In the genomic region with DNA sequence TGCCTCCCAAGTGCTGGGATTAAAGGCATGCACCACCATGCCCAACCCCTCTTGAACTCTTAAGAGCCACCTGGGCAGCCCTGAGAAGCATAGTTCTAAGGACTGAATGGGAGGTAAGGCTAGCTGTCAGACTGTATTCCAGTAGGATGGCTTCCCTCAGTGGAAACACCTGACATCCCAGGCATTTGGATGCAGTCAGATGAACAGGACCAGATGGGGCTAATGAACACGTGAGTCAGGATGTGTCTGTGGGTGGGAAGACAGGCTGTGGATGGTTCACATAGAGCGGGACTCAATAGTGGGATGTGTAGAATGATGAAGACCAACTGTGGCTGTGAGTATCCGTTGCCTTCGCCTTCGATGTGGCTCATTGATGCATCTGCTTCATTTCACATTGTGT, we compare ENCODE assay signal across 27 mouse cellular contexts.
A peak's percentile ranks its signal among the peaks of the same experiment; 100 is the strongest.
DNase-seq lines count a peak whose midpoint lies in the region; ATAC-seq lines count a peak whose summit lies in the region.
"Had no signal": no experiment of that assay in that cellular context is flagged by ENCODE, and none has a peak within 500 bp of the region (broad histone marks: within the 10 kb centered on the region; RNA-seq: fewer than 3 reads in every experiment).

No protein-coding gene starts in this region.

- no peak overlapping the region for H3K27ac ChIP-seq in heart, embryonic 11.5 days (ENCODE audit: low read depth, low read length)
- H3K27ac ChIP-seq in hindbrain, embryonic 12.5 days = no peak overlapping the region
- H3K27ac ChIP-seq: forebrain, embryonic 12.5 days; gastrocnemius, adult 2 months; hindbrain, embryonic 10.5 days; macrophage; neural tube, embryonic 13.5 days had no signal

- H3K9ac ChIP-seq in heart, embryonic 11.5 days (ENCODE audit: low read depth, low read length) = no peak overlapping the region
- no peak overlapping the region for H3K9ac ChIP-seq in hindbrain, embryonic 12.5 days
- H3K9ac ChIP-seq: forebrain, embryonic 12.5 days; heart, embryonic 12.5 days; liver, postnatal 0 days; neural tube, embryonic 13.5 days had no signal

- WGBS in heart, embryonic 11.5 days (ENCODE audit: insufficient replicate concordance) = 81% methylated on average over 5 of the region's 5 CpGs
- 89% methylated on average over 5 of the region's 5 CpGs for WGBS in hindbrain, embryonic 12.5 days

- peaks cover 25% of the 10 kb centered on the region for H3K4me1 ChIP-seq in heart, embryonic 11.5 days (ENCODE audit: control insufficient read depth, insufficient read depth, low read length)
- H3K4me1 ChIP-seq in hindbrain, embryonic 12.5 days = no peaks in the 10 kb centered on the region
- H3K4me1 ChIP-seq: forebrain, embryonic 12.5 days; neural tube, embryonic 13.5 days had no signal

- no peaks in the 10 kb centered on the region for H3K27me3 ChIP-seq in heart, embryonic 11.5 days (ENCODE audit: control insufficient read depth, insufficient read depth, low read length)
- H3K27me3 ChIP-seq in hindbrain, embryonic 12.5 days = no peaks in the 10 kb centered on the region
- H3K27me3 ChIP-seq: forebrain, embryonic 12.5 days; heart, embryonic 12.5 days; neural tube, embryonic 13.5 days had no signal

- no peaks in the 10 kb centered on the region for H3K9me3 ChIP-seq in heart, embryonic 11.5 days (replicated peaks; ENCODE audit: control insufficient read depth, low read length)
- H3K9me3 ChIP-seq in hindbrain, embryonic 12.5 days (replicated peaks) = no peaks in the 10 kb centered on the region
- H3K9me3 ChIP-seq: forebrain, embryonic 12.5 days; heart, embryonic 12.5 days; hindbrain, embryonic 10.5 days; neural tube, embryonic 13.5 days had no signal

- peak; percentile 82 for DNase-seq in heart, adult 11 months
- DNase-seq in layer of hippocampus, adult 11-12 months (ENCODE audit: low spot score) = peak; percentile 28
- DNase-seq in layer of hippocampus, postnatal 25 days (ENCODE audit: extremely low spot score in 1 of 2, low spot score in 1 of 2) = no peak
- DNase-seq in brain, adult 2 months (ENCODE audit: low read depth, low spot score) = peak; percentile 53
- peak; percentile 26 to 30 for DNase-seq in layer of hippocampus, postnatal 36 days
- DNase-seq: adrenal gland, postnatal 14 days; cerebellum, adult 9-10 months; gastrocnemius, adult 2 months; kidney, postnatal 4 days; left cerebral cortex, postnatal 4 days; liver; liver, postnatal 0 days; retina, postnatal 1 day; right cerebral cortex, postnatal 25 days; thymus, adult 2 months; thymus, postnatal 4 days had no signal

- H3K4me2 ChIP-seq in heart, embryonic 11.5 days = no peak overlapping the region
- H3K4me2 ChIP-seq in hindbrain, embryonic 12.5 days (replicated peaks) = no peak overlapping the region
- H3K4me2 ChIP-seq: forebrain, embryonic 12.5 days; heart, embryonic 12.5 days; neural tube, embryonic 13.5 days had no signal

- no peak for ATAC-seq in heart, embryonic 11.5 days (replicated peaks; ENCODE audit: insufficient number of reproducible peaks, low FRiP score, low TSS enrichment)
- no peak for ATAC-seq in hindbrain, embryonic 12.5 days (ENCODE audit: low FRiP score)
- ATAC-seq: intestine, postnatal 0 days; liver, postnatal 0 days; lung, postnatal 0 days; midbrain, embryonic 16.5 days had no signal

- H3K4me3 ChIP-seq in heart, embryonic 11.5 days (ENCODE audit: low read depth, low read length) = no peak overlapping the region
- no peak overlapping the region for H3K4me3 ChIP-seq in hindbrain, embryonic 12.5 days
- H3K4me3 ChIP-seq: forebrain, embryonic 12.5 days; gastrocnemius, adult 2 months; heart, embryonic 12.5 days; hindbrain, embryonic 10.5 days; myocyte; neural tube, embryonic 13.5 days had no signal

- no peaks in the 10 kb centered on the region for H3K36me3 ChIP-seq in heart, embryonic 11.5 days (ENCODE audit: control insufficient read depth, insufficient read depth, low read length)
- H3K36me3 ChIP-seq in hindbrain, embryonic 12.5 days = no peaks in the 10 kb centered on the region
- H3K36me3 ChIP-seq: forebrain, embryonic 12.5 days; heart, embryonic 12.5 days; hindbrain, embryonic 10.5 days; neural tube, embryonic 13.5 days had no signal

Comparison
In these comparisons a context has a peak if more than half of its experiments do, and no peak if none do; other contexts are left out.
1. DNase-seq: peak in heart, adult 11 months (single experiment), layer of hippocampus, adult 11-12 months (single experiment), brain, adult 2 months (single experiment) and layer of hippocampus, postnatal 36 days (2 of 2); none in layer of hippocampus, postnatal 25 days (0 of 2).